Mouse (Mus musculus) forebrain, embryonic 16.5 days (tissue): Measurements from ENCODE around the gene Lrrfip1. TPM values are rescaled to one million over a fixed set of nuclear protein-coding genes. Genes with fewer than 3 reads are reported as not detected.

Source experiments
- ATAC-seq: fragments of 200-750 bp; cut with Nextera tagmentation; 2 replicates; pipeline ENCODE4 v1.8.0; 2017; ENCODE audit warnings: mild to moderate bottlenecking, moderate library complexity
- H3K27ac ChIP-seq: fragments of 300-500 bp; sonication (generic); 2 replicates; pipeline ENCODE4 v1.5.1; 2014; ENCODE audit warnings: low read length, control low read depth
- H3K27me3 ChIP-seq: fragments of 300-500 bp; sonication (generic); replicated peaks from 2 replicates; pipeline ENCODE4 v1.6.1; 2014; ENCODE audit warnings: low read length; ENCODE audit not compliant: control insufficient read depth, insufficient read depth
- H3K36me3 ChIP-seq: fragments of 300-500 bp; sonication (generic); 2 replicates; pipeline ENCODE4 v1.6.1; 2014; ENCODE audit not compliant: control insufficient read depth, insufficient read depth
- H3K4me1 ChIP-seq: fragments of 300-500 bp; sonication (generic); replicated peaks from 2 replicates; pipeline ENCODE4 v1.6.1; 2014; ENCODE audit warnings: low read length; ENCODE audit not compliant: control insufficient read depth, insufficient read depth
- H3K4me2 ChIP-seq: fragments of 300-500 bp; sonication (generic); 2 replicates; pipeline ENCODE4 v1.6.1; 2014; ENCODE audit warnings: mild to moderate bottlenecking, low read length, control low read depth
- H3K4me3 ChIP-seq: fragments of 300-500 bp; sonication (generic); replicated peaks from 2 replicates; pipeline ENCODE4 v1.5.1; 2014; ENCODE audit warnings: mild to moderate bottlenecking, low read length, control low read depth
- H3K9ac ChIP-seq: fragments of 300-500 bp; sonication (generic); replicated peaks from 2 replicates; pipeline ENCODE4 v1.6.1; 2014; ENCODE audit warnings: low read depth, low read length, control low read depth
- H3K9me3 ChIP-seq: fragments of 300-500 bp; sonication (generic); 2 replicates; pipeline ENCODE4 v1.6.1; 2016; ENCODE audit warnings: low read length; ENCODE audit not compliant: control insufficient read depth
- WGBS: fragments of 180-500 bp; shearing (Covaris S2); extraction: QIAGEN DNeasy Blood & Tissue Kit; methylation state at CpG from one replicate; pipeline ENCODE4 v1.1.7; 2014; 5-methylcytosine and 5-hydroxymethylcytosine counted together
- polyA plus RNA-seq: library from polyadenylated mRNA; unstranded; fragments of >200 nt; fragmentation: Nextera tagmentation; extraction: Ambion mirVana; gene quantifications from 2 replicates; pipeline ENCODE4 v1.2.1, GENCODE M21; 2015

Lrrfip1 gene
- polyA plus RNA-seq, 1 experiment from 2014 or later, result 48.5 TPM

DNA sequence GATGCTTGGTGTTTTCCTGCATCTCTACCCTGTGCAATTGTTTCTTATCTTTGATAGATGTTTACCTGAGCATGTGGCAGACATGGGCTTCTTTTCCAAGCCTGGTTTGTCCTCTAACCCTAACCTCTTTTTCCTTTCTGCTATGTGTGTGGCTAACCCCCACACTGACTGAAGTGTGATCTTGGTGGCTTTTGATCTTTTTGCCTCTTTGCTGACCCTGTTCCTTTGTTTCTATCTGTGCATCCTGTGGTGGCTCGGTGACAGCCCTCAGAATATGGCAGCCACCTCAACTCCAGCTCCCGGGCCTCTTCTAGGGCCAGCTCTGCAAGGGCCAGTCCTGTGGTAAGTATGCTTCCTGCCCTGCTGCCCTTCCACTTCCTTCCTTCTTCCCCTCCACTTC is 94.8 kb downstream of the Lrrfip1 start:
- Histone ChIP-seq H3K27ac (no peak overlapping the region), H3K9me3 (no peaks in the 10 kb centered on the region), H3K4me3 (no peak overlapping the region), H3K4me2 (no peak overlapping the region), H3K4me1 (no peaks in the 10 kb centered on the region), H3K36me3 (no peaks in the 10 kb centered on the region), H3K27me3 (no peaks in the 10 kb centered on the region), H3K9ac (no peak overlapping the region)
- no peak for ATAC-seq
- WGBS, result 78% methylated on average over 2 of the region's 2 CpGs

DNA sequence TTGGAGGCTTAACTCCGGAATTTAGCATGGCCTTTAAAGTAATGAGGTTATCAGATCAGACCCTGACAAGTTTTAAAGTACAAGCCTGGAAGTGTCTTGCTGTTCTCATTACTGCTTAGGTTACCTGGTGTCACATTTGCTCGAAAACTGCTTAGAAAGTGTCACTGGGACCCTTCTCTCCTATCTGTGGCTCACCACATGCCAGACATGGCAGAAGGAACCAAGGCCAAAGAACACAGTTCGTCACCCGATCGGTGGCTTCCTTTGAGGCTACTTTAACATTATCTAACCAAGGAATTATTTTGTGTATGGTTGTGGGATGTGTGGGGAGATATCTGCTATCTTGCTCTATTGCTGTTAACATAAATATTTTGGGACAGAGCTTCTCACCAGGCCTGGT is 95.5 kb downstream of the Lrrfip1 start:
- 92% methylated on average over 5 of the region's 5 CpGs for WGBS
- H3K9me3 ChIP-seq, result no peaks in the 10 kb centered on the region
- no peaks in the 10 kb centered on the region for H3K27me3 ChIP-seq

DNA sequence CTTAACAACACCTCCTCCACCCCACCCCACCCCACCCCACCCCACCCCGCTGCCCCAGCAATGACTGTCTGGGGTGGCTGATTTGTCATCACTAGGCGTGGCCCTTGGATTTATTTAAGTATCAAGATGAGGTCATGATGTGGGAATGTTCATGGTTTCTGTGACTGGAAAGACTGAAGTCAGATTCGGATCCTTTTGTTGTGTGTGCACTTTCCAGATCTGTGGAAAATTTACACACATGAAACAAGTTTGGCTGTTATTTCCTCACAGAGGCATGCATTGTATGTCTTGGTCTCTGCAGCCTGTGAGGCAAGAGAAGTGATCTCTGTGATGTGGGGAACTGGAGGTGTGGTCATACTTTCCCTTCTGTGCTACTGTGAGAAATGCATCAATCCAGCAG is 96.7 kb downstream of the Lrrfip1 start:
- Histone ChIP-seq H3K27me3 (no peaks in the 10 kb centered on the region), H3K36me3 (no peaks in the 10 kb centered on the region), H3K4me1 (no peaks in the 10 kb centered on the region), H3K9ac (no peak overlapping the region), H3K4me3 (no peak overlapping the region), H3K4me2 (no peak overlapping the region), H3K27ac (no peak overlapping the region), H3K9me3 (no peaks in the 10 kb centered on the region)
- 84% methylated on average over 3 of the region's 3 CpGs for WGBS
- ATAC-seq, result no peak

More for the DNA sequence above, 95.5 kb downstream of the Lrrfip1 start:
- no peak overlapping the region for H3K4me3 ChIP-seq
- no peaks in the 10 kb centered on the region for H3K36me3 ChIP-seq
- H3K9ac ChIP-seq, result no peak overlapping the region
- ATAC-seq, result no peak
- no peak overlapping the region for H3K27ac ChIP-seq
- no peak overlapping the region for H3K4me2 ChIP-seq
- H3K4me1 ChIP-seq, result no peaks in the 10 kb centered on the region

DNA sequence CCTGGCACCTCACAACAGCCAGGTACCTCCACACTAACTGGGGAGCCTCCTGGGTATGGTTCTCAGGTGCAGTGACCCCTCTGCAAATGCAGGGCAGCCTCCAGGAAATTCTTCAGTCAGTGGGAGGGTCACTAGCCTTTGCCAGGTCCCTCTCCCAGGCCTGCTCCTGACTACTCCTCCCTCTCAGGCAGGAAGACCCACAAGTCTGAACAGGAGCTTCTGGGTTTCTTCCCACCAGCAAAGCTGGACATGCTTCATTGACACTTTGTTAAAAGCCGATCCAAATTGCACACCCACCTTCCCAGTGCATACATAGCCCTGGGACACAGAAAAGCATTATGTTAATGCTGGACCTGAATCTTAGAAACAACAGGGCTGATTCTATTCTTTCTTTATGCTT is 97.3 kb downstream of the Lrrfip1 start:
- H3K36me3 ChIP-seq, result no peaks in the 10 kb centered on the region
- no peak overlapping the region for H3K9ac ChIP-seq
- no peak for ATAC-seq
- H3K4me2 ChIP-seq, result no peak overlapping the region
- 82% methylated on average over 1 of the region's 1 CpGs for WGBS
- H3K4me1 ChIP-seq, result no peaks in the 10 kb centered on the region
- H3K27me3 ChIP-seq, result no peaks in the 10 kb centered on the region
- no peaks in the 10 kb centered on the region for H3K9me3 ChIP-seq
- no peak overlapping the region for H3K4me3 ChIP-seq
- no peak overlapping the region for H3K27ac ChIP-seq

DNA sequence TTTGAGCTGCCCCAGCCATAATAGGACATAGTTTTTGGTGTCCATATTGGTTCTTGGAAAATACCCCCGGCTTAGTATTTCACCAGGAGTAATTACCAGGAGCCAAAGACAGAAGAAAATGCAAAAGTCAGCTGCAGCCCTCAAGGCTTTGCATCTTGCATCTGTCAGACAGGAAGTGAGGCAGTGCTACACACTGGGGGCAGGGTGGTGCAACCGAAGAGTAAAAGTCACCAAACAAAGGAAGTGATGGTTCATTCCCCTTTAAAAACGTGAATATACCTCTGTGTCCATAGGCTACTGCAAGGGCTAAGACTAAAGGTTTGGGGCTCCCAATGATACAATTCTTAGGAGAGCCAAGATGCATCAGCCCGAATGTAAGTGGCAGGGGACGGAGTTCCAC is 98.0 kb downstream of the Lrrfip1 start:
- WGBS, result 77% methylated on average over 5 of the region's 5 CpGs
- no peak overlapping the region for H3K27ac ChIP-seq
- no peaks in the 10 kb centered on the region for H3K27me3 ChIP-seq
- no peak for ATAC-seq
- no peak overlapping the region for H3K4me2 ChIP-seq
- H3K9ac ChIP-seq, result no peak overlapping the region
- H3K4me3 ChIP-seq, result no peak overlapping the region
- no peaks in the 10 kb centered on the region for H3K4me1 ChIP-seq
- H3K36me3 ChIP-seq, result no peaks in the 10 kb centered on the region
- H3K9me3 ChIP-seq, result no peaks in the 10 kb centered on the region

DNA sequence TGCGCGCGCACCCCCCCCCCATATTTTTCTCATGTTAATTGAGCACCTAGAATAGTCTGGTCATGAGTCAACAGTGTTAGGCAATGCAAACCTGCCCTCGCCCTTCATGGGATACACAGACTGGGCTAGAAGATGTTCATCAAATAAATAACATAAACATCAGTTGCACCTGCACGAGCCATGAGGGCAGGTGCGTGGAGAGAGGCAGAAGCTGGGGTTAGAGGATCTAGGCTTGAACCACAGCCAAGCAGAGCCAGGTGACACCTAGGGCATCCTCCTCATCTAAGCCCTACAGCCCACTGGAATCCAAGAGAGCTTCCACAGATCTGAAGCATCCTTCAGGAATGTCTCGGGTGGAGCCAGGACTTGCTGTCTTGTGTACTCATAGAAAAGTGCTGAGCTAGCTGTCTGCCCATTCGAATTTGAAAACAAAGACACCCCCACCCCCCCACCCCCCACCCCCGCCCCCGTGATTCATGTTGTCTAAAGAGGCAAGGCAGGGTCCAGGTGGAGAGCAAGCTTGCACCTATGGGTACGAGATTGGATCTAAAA is 98.8 kb downstream of the Lrrfip1 start:
- H3K4me2 ChIP-seq, result no peak overlapping the region
- no peak overlapping the region for H3K9ac ChIP-seq
- H3K4me3 ChIP-seq, result no peak overlapping the region
- no peaks in the 10 kb centered on the region for H3K27me3 ChIP-seq
- no peak overlapping the region for H3K27ac ChIP-seq
- H3K4me1 ChIP-seq, result no peaks in the 10 kb centered on the region
- no peak for ATAC-seq
- 89% methylated on average over 11 of the region's 11 CpGs for WGBS
- no peaks in the 10 kb centered on the region for H3K9me3 ChIP-seq
- no peaks in the 10 kb centered on the region for H3K36me3 ChIP-seq

DNA sequence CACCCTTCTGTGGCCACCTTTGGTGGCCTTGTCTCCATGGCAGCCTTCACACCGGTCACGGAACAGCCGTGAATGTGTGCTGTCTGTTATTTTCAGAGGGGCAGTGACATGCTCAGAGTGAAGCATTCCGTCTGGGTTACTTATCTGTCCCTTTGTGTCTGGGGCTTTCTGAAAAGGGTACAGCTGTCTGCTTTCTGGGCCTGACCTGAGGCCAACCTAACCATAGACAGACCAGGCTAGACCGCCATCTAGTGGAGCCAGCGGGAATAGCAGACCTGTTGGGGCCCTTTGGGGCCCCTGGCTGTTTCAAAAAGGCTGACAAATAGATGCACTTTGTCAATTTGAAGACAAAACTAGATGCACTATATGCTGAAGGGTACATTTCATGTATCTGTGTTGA is 100.3 kb downstream of the Lrrfip1 start:
- H3K27me3 ChIP-seq, result no peaks in the 10 kb centered on the region
- H3K4me1 ChIP-seq, result no peaks in the 10 kb centered on the region
- no peaks in the 10 kb centered on the region for H3K36me3 ChIP-seq
- no peak overlapping the region for H3K4me2 ChIP-seq
- ATAC-seq, result no peak
- H3K27ac ChIP-seq, result no peak overlapping the region
- no peaks in the 10 kb centered on the region for H3K9me3 ChIP-seq
- H3K4me3 ChIP-seq, result no peak overlapping the region
- no peak overlapping the region for H3K9ac ChIP-seq
- WGBS, result 14% methylated on average over 6 of the region's 6 CpGs

DNA sequence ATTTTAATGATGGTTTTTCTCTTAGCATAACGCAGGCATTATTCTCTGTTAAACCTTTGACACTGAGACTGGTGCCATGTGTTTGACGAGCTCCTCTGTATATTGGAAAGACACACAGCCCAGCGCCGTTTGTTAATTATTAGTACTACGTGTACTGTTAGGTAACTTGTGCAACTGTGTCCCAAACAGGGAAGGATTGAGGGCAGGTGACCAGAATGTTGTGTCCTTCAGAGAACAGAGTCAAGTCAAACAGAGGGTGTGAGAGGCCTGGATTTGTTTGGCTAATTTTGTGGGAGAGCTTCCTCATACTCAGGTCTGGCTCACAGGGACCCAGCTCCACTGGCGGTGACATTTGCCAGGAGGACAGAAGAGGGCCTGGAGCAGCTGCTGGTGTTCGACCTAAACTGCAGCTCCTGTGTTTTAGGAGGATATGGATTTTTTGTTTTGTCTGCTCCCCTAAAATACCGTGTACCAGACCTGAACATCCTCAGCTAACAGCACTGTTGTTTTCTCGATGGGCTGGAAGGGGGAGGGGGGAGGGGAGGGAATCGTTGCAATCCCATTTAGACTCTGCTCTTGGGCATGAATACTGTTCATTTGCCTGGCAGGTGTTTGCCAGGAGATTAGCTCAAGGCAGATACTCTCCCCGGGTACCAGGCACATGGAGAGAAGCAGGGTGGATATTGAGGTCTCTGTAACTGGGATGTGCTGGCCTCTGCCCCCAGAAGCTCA is 103.3 kb downstream of the Lrrfip1 start:
- no peak for ATAC-seq
- 57% methylated on average over 11 of the region's 11 CpGs for WGBS
- Histone ChIP-seq H3K27ac (no peak overlapping the region), H3K4me3 (no peak overlapping the region), H3K36me3 (no peaks in the 10 kb centered on the region), H3K9me3 (no peaks in the 10 kb centered on the region), H3K4me2 (no peak overlapping the region), H3K4me1 (no peaks in the 10 kb centered on the region), H3K27me3 (no peaks in the 10 kb centered on the region), H3K9ac (no peak overlapping the region)

DNA sequence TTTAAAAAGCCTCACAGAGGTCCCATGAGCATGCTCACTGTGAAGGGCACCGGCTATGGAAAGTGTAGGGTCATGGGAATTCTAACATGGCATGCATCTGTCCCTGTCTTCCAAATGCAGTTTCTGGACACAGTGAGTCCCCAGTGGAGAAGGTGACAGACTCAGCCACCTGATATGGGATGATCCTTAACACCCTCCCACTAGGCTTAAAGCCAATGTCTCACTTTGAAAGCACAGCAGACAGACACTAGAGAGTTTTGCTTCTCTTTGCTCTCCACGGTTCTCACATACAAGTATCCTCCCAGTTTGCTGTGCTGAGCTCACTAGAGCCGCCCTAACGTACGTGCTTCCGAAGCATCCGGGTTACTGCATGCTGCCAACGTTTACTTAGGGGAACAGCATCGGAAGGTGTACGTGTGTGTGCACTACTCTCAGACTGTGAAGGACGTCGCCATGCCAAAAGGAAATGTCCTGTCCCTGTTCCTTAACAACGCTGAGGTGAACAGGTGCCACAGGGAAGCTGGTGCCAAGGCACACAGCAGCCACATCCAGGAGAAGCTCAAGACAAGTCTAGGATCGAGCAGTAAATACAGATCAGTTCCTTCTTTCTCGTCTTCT is 104.9 kb downstream of the Lrrfip1 start:
- ATAC-seq, result no peak
- 92% methylated on average over 15 of the region's 15 CpGs for WGBS
- no peak overlapping the region for H3K4me3 ChIP-seq
- H3K36me3 ChIP-seq, result no peaks in the 10 kb centered on the region
- no peaks in the 10 kb centered on the region for H3K9me3 ChIP-seq
- no peak overlapping the region for H3K9ac ChIP-seq
- H3K4me2 ChIP-seq, result no peak overlapping the region
- no peaks in the 10 kb centered on the region for H3K4me1 ChIP-seq
- no peaks in the 10 kb centered on the region for H3K27me3 ChIP-seq
- no peak overlapping the region for H3K27ac ChIP-seq
